Mouse (Mus musculus): ENCODE results near the gene Dok5. TPM values are rescaled to one million over a fixed set of nuclear protein-coding genes. Genes with fewer than 3 reads are reported as not detected.
A peak's percentile ranks its signal among the peaks of the same experiment; 100 is the strongest.

Gene Dok5
- polyA plus RNA-seq, 1 experiment from 2014 or later, result 0.45 TPM

DNA sequence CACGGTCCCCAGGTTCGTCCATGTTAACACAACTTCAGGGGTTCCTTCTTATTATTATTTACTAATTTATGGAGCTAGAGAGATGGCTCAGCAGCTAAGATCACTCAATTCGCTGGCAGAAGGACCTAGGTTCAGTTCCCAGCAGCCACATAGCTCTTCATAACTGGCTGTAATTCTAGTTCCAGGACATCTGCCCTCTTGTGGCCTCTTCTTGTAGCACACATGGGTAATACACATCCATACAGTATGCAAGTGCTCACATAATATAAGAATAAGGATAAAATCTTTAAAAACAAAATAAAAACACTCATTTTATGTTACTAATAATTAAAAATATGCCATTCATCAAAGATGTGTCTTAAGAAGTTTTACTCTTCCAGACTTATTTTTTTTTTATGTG is 23.9 kb upstream of the Dok5 start:
- no peak for ATAC-seq (replicated peaks; ENCODE audit: low FRiP score, low read depth)
- DNase-seq (ENCODE audit: low spot score), result no peak
- H3K27me3 ChIP-seq (ENCODE audit: insufficient read depth, low read length), result no peaks in the 10 kb centered on the region
- no peaks in the 10 kb centered on the region for H3K4me1 ChIP-seq (replicated peaks; ENCODE audit: insufficient read depth, low read length)
- no peak overlapping the region for H3K4me3 ChIP-seq (replicated peaks; ENCODE audit: low read depth, low read length)
- no peak overlapping the region for H3K4me2 ChIP-seq (ENCODE audit: low read length)
- H3K36me3 ChIP-seq (ENCODE audit: insufficient read depth, low read length), result no peaks in the 10 kb centered on the region
- H3K9me3 ChIP-seq (replicated peaks; ENCODE audit: low read length), result no peaks in the 10 kb centered on the region
- peak; percentile 48; the same call in 1 of the 2 replicates for TF ChIP-seq CTCF (IDR thresholded peaks at IDR 0.05; ENCODE audit: low read depth)
- no peak overlapping the region for H3K9ac ChIP-seq (ENCODE audit: low read depth, low read length)
- no peak overlapping the region for H3K27ac ChIP-seq
- 91% methylated on average over 3 of the region's 3 CpGs for WGBS

DNA sequence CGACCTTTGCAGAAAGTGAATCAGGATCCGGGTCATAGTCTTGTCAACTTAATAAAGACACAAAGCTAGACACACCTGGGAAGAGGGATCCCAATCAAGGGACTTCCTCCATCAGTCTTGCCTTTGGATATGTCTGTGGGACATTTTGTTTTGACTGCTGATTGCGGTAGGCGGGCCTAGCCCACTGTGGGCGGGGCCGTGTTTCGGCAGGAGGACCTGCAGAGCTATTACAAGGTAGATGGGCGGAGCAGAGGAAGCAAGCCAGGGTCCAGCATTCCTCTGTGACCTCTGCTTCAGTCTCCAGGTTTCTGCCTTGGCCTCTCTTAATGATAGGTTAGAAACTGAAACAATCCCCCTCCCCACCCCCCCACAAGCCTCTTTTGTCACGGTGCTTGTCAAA is 22.7 kb upstream of the Dok5 start:
- H3K4me1 ChIP-seq (replicated peaks; ENCODE audit: insufficient read depth, low read length), result no peaks in the 10 kb centered on the region
- H3K9ac ChIP-seq (ENCODE audit: low read depth, low read length), result no peak overlapping the region
- H3K4me2 ChIP-seq (ENCODE audit: low read length), result no peak overlapping the region
- H3K36me3 ChIP-seq (ENCODE audit: insufficient read depth, low read length), result no peaks in the 10 kb centered on the region
- ATAC-seq (replicated peaks; ENCODE audit: low FRiP score, low read depth) (no peak), DNase-seq (ENCODE audit: low spot score) (no peak)
- H3K27ac ChIP-seq, result no peak overlapping the region
- TF ChIP-seq CTCF (IDR thresholded peaks at IDR 0.05; ENCODE audit: low read depth), result no peak
- no peaks in the 10 kb centered on the region for H3K27me3 ChIP-seq (ENCODE audit: insufficient read depth, low read length)
- no peaks in the 10 kb centered on the region for H3K9me3 ChIP-seq (replicated peaks; ENCODE audit: low read length)
- 70% methylated on average over 9 of the region's 9 CpGs for WGBS
- H3K4me3 ChIP-seq (replicated peaks; ENCODE audit: low read depth, low read length), result no peak overlapping the region

DNA sequence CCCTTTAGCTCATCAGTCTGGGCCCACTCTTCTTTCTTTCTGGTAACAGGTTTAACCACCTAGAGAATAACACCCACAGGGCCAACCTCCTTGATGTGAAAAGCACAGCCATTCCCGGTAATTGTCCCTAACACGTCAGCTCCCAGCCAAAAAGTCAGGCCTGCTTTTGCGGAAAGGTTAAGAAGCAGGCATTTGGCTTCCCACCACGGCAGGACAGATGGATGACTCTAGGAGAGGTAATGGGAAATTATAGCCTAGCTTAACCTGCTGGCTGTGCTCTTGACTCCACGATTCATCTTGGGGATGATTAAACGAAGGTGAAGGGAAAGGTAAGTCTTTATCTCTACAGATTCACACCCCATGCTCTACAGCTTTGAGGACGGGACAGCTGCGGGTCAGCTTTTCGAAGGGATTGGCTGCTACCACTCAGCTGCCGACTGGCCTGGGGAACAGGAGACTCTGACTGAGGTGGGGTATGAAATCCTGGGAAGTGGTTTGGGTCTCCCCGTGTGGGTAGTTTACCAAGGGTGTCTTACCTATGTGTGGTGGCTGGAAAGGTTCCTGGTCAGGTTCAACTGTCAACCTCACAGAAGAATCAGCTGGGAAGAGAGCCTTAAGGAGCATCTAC is 18.8 kb upstream of the Dok5 start:
- WGBS, result 75% methylated on average over 11 of the region's 11 CpGs
- no peak for DNase-seq (ENCODE audit: low spot score)

GRCm38 (mm10) chr2:170720386-170720785 is 11.2 kb upstream of the Dok5 start:
- Histone ChIP-seq H3K27me3 (ENCODE audit: insufficient read depth, low read length) (no peaks in the 10 kb centered on the region), H3K27ac (no peak overlapping the region), H3K9ac (ENCODE audit: low read depth, low read length) (no peak overlapping the region), H3K4me3 (replicated peaks; ENCODE audit: low read depth, low read length) (no peak overlapping the region), H3K36me3 (ENCODE audit: insufficient read depth, low read length) (no peaks in the 10 kb centered on the region), H3K9me3 (replicated peaks; ENCODE audit: low read length) (no peaks in the 10 kb centered on the region), H3K4me2 (ENCODE audit: low read length) (no peak overlapping the region), H3K4me1 (replicated peaks; ENCODE audit: insufficient read depth, low read length) (no peaks in the 10 kb centered on the region; the same call in 1 of the 2 replicates)
- TF ChIP-seq CTCF (IDR thresholded peaks at IDR 0.05; ENCODE audit: low read depth), result no peak
- ATAC-seq (replicated peaks; ENCODE audit: low FRiP score, low read depth), result no peak
- no peak for DNase-seq (ENCODE audit: low spot score)
- 42% methylated on average over 4 of the region's 4 CpGs for WGBS

More for the DNA sequence above, 18.8 kb upstream of the Dok5 start:
- TF ChIP-seq CTCF (IDR thresholded peaks at IDR 0.05; ENCODE audit: low read depth), result no peak
- H3K4me2 ChIP-seq (ENCODE audit: low read length), result no peak overlapping the region
- no peaks in the 10 kb centered on the region for H3K4me1 ChIP-seq (replicated peaks; ENCODE audit: insufficient read depth, low read length)
- no peaks in the 10 kb centered on the region for H3K9me3 ChIP-seq (replicated peaks; ENCODE audit: low read length)
- no peaks in the 10 kb centered on the region for H3K27me3 ChIP-seq (ENCODE audit: insufficient read depth, low read length)
- no peak overlapping the region for H3K9ac ChIP-seq (ENCODE audit: low read depth, low read length)
- no peak for ATAC-seq (replicated peaks; ENCODE audit: low FRiP score, low read depth)
- no peaks in the 10 kb centered on the region for H3K36me3 ChIP-seq (ENCODE audit: insufficient read depth, low read length)
- H3K4me3 ChIP-seq (replicated peaks; ENCODE audit: low read depth, low read length), result no peak overlapping the region
- H3K27ac ChIP-seq, result no peak overlapping the region

DNA sequence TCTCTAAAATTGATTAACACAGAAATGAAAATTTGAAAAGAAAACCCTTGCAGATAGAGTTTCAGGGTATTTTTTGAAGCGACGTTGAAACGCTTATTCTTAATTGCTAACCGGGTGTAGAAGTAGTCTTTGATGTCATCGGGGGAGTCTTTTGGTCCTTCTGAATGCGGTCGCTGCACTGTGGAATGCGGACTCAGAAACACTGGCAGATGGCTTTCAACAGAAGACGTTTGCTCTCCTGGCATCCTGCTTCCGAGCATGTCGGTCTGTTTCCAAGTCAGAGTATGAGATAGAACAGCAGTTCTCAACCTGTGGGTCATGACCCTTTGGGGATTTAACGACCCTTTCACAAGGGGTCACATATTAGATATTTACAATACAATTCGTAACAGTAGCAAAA is 7.5 kb upstream of the Dok5 start:
- ATAC-seq (replicated peaks; ENCODE audit: low FRiP score, low read depth), result no peak

DNA sequence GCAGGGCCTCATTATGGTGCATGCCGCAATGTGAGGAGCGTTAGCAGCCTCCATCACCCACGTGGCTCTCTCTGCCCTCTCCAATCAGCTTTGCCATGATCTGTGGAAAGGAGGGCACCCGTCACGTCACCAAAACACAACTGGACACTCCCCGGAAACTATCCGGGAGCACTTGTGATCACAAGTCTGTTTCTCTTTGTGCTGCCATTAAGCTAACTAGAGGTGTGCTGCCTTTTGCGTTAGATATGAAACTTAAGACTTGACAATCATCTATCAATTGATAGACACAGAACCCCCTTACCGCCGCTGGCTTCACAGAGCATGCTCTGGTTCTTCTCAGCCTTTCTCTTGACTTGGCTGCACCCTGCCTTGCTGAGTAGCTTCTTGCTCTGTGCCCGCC is 6.9 kb upstream of the Dok5 start:
- Histone ChIP-seq H3K27me3 (ENCODE audit: insufficient read depth, low read length) (no peaks in the 10 kb centered on the region), H3K27ac (no peak overlapping the region), H3K4me1 (replicated peaks; ENCODE audit: insufficient read depth, low read length) (no peaks in the 10 kb centered on the region; the same call in 1 of the 2 replicates), H3K4me2 (ENCODE audit: low read length) (0 out of 2 replicates have a peak overlapping the region, but pooled peaks have one; percentile 7), H3K36me3 (ENCODE audit: insufficient read depth, low read length) (no peaks in the 10 kb centered on the region), H3K9ac (ENCODE audit: low read depth, low read length) (no peak overlapping the region), H3K4me3 (replicated peaks; ENCODE audit: low read depth, low read length) (no peak overlapping the region), H3K9me3 (replicated peaks; ENCODE audit: low read length) (no peaks in the 10 kb centered on the region)
- DNase-seq (ENCODE audit: low spot score), result no peak
- WGBS, result 55% methylated on average over 11 of the region's 11 CpGs
- ATAC-seq (replicated peaks; ENCODE audit: low FRiP score, low read depth), result no peak
- TF ChIP-seq CTCF (IDR thresholded peaks at IDR 0.05; ENCODE audit: low read depth), result no peak

More for the DNA sequence above, 7.5 kb upstream of the Dok5 start:
- H3K4me1 ChIP-seq (replicated peaks; ENCODE audit: insufficient read depth, low read length), result no peaks in the 10 kb centered on the region; the same call in 1 of the 2 replicates
- no peak for TF ChIP-seq CTCF (IDR thresholded peaks at IDR 0.05; ENCODE audit: low read depth)
- no peaks in the 10 kb centered on the region for H3K27me3 ChIP-seq (ENCODE audit: insufficient read depth, low read length)
- H3K27ac ChIP-seq, result no peak overlapping the region
- peak; percentile 63 for DNase-seq (ENCODE audit: low spot score)
- H3K4me3 ChIP-seq (replicated peaks; ENCODE audit: low read depth, low read length), result no peak overlapping the region
- H3K9ac ChIP-seq (ENCODE audit: low read depth, low read length), result no peak overlapping the region
- no peak overlapping the region for H3K4me2 ChIP-seq (ENCODE audit: low read length)
- WGBS, result 22% methylated on average over 13 of the region's 13 CpGs
- H3K36me3 ChIP-seq (ENCODE audit: insufficient read depth, low read length), result no peaks in the 10 kb centered on the region
- no peaks in the 10 kb centered on the region for H3K9me3 ChIP-seq (replicated peaks; ENCODE audit: low read length)

DNA sequence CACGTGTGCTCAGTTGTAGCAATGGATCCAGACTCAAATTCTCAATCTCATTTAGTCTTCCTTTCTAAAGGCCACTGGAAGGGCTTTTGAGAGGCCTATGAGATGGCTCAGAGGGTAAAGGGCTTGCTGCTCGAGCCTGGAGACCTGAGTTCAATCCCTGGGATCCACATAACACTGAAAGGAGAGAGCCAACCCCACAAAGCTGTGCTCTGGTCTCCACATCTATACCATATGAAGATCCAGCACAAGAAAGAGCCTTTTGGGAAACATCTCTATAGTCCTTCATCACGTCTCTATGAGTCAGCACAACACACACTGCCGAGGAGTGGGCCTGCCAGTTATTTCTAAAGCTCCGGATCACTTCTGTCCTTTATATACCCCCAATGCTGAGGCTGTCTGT is 5.8 kb upstream of the Dok5 start:
- WGBS, result 84% methylated on average over 5 of the region's 5 CpGs

More for the DNA sequence above, 5.8 kb upstream of the Dok5 start:
- H3K4me2 ChIP-seq (ENCODE audit: low read length), result no peak overlapping the region
- ATAC-seq (replicated peaks; ENCODE audit: low FRiP score, low read depth) (no peak), DNase-seq (ENCODE audit: low spot score) (no peak)
- no peak overlapping the region for H3K9ac ChIP-seq (ENCODE audit: low read depth, low read length)
- TF ChIP-seq CTCF (IDR thresholded peaks at IDR 0.05; ENCODE audit: low read depth), result no peak
- peaks cover 2% of the 10 kb centered on the region; the same call in 1 of the 2 replicates for H3K27me3 ChIP-seq (ENCODE audit: insufficient read depth, low read length)
- no peak overlapping the region for H3K4me3 ChIP-seq (replicated peaks; ENCODE audit: low read depth, low read length)
- H3K4me1 ChIP-seq (replicated peaks; ENCODE audit: insufficient read depth, low read length), result no peaks in the 10 kb centered on the region; the same call in 1 of the 2 replicates
- no peak overlapping the region for H3K27ac ChIP-seq
- H3K9me3 ChIP-seq (replicated peaks; ENCODE audit: low read length), result no peaks in the 10 kb centered on the region
- H3K36me3 ChIP-seq (ENCODE audit: insufficient read depth, low read length), result no peaks in the 10 kb centered on the region

All from kidney, postnatal 0 days (tissue).